Mouse (Mus musculus): Measurements from ENCODE around the gene Alox12e.

- no peak for TF ChIP-seq CTCF (IDR thresholded peaks at IDR 0.05; ENCODE audit: low read depth, low read length)
- TF ChIP-seq GATA1 (IDR thresholded peaks at IDR 0.05; ENCODE audit: borderline replicate concordance, low read length) = no peak
- TF ChIP-seq GATA2 (IDR thresholded peaks at IDR 0.05; ENCODE audit: borderline replicate concordance, low read depth, low read length) = no peak
- TF ChIP-seq POLR2AphosphoS5 (IDR thresholded peaks at IDR 0.05; ENCODE audit: insufficient replicate concordance, low read depth, low read length) = no peak
These were observed 17.1 kb upstream of the Alox12e start for GRCm38 (mm10) chr11:70339481-70339880.

Data from G1E (cell line).